Mouse (Mus musculus) cortical plate, adult 2 months (tissue): ENCODE measurements around the gene Cyp8b1. TPM values are rescaled to one million over a fixed set of nuclear protein-coding genes. Genes with fewer than 3 reads are reported as not detected.
A peak's percentile ranks its signal among the peaks of the same experiment; 100 is the strongest.

ENCODE experiments used
- H3K27ac ChIP-seq: fragments of 200-500 bp; 2 replicates; pipeline ENCODE4 v1.5.1; 2012; ENCODE audit warnings: low read length, control low read depth, inconsistent platforms; ENCODE audit not compliant: insufficient read depth
- H3K4me1 ChIP-seq: fragments of 200-500 bp; 2 replicates; pipeline ENCODE4 v1.6.1; 2011; ENCODE audit warnings: low read length; ENCODE audit not compliant: control insufficient read depth, insufficient read depth
- H3K4me3 ChIP-seq: fragments of 200-500 bp; 2 replicates; pipeline ENCODE4 v1.5.1; 2011; ENCODE audit warnings: mild to moderate bottlenecking, low read length, control low read depth; ENCODE audit not compliant: insufficient read depth
- CTCF ChIP-seq: fragments of 200-500 bp; IDR thresholded peaks from 2 replicates; pipeline ENCODE4 v1.5.1; 2011; ENCODE audit warnings: mild to moderate bottlenecking, control low read depth, low read length; ENCODE audit not compliant: insufficient read depth; ENCODE audit errors: extremely low read depth
- POLR2A ChIP-seq: fragments of 200-500 bp; IDR thresholded peaks from 2 replicates; pipeline ENCODE4 v1.6.1; 2011; ENCODE audit warnings: mild to moderate bottlenecking, low read length, control low read depth; ENCODE audit not compliant: insufficient read depth; ENCODE audit errors: extremely low read depth
- polyA plus RNA-seq: library from polyadenylated mRNA; depleted of rRNA; stranded (reverse); fragments of >200 nt; gene quantifications from 2 replicates; pipeline ENCODE4 v1.2.3, GENCODE M21; 2012

The Cyp8b1 gene
- polyA plus RNA-seq, 1 experiment = not detected

DNA sequence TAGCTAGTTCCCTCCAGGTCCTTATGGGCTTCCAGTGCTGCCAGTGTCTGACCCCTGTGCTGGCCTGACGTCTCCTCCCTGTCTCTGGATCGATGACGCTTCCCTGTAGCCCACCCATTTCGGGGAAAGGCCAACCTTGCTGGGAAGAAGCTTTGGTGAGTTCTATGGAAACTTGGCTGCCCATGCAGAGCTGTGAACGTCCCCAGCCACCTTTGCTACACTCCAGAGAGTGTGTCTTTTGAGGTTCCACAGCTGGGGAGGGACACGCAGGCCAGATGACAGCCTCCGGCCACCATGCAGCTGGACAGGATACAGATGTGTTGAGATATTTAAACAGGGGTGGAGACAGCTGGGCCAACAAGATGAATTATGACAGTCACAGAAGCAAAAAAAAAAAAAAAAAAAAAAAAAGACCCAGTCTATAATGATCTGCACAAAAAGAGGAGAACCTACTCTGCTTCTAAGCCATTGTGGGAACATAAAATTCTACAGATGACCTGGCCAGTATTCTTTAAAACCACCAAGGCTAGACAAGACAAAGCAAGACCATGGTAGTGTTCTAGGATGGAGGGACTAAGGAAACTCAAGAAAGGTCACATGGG lies 20.6 kb downstream of the Cyp8b1 start:
- TF ChIP-seq POLR2A = no peak
- no peak for TF ChIP-seq CTCF
- no peak overlapping the region for H3K27ac ChIP-seq
- no peaks in the 10 kb centered on the region for H3K4me1 ChIP-seq
- no peak overlapping the region for H3K4me3 ChIP-seq

DNA sequence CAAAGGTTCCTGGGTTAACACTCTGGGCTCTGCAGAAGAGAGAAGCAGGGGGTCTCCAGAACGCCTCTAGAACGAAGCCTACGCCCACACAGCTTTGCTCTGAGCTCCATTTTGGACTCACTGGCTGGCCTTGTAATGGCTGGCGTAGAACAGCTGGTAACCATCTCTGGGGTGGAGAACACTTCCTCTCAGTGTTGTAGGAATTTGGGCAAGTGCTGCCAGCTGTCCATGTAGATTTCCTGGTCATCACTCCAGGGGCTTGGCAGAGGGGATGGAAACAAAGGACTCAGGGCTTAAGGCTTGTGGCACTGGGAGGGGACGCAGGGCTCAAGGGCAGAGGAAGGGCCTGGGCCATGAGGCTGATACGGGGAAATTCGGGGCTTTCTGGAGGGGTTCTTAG lies 21.7 kb downstream of the Cyp8b1 start:
- H3K27ac ChIP-seq = no peak overlapping the region
- no peak overlapping the region for H3K4me3 ChIP-seq
- peaks cover 2% of the 10 kb centered on the region; the same call in 1 of the 2 replicates for H3K4me1 ChIP-seq
- TF ChIP-seq CTCF (no peak), POLR2A (no peak)

GRCm38 (mm10) chr9:121892057-121892687 lies 23.9 kb downstream of the Cyp8b1 start:
- Histone ChIP-seq H3K27ac (no peak overlapping the region), H3K4me3 (no peak overlapping the region), H3K4me1 (peaks cover 2% of the 10 kb centered on the region; the same call in 1 of the 2 replicates)
- TF ChIP-seq POLR2A (no peak), CTCF (no peak)

GRCm38 (mm10) chr9:121891301-121891700 lies 24.8 kb downstream of the Cyp8b1 start:
- Histone ChIP-seq H3K4me3 (no peak overlapping the region), H3K4me1 (peaks cover 2% of the 10 kb centered on the region; the same call in 1 of the 2 replicates), H3K27ac (no peak overlapping the region)
- TF ChIP-seq POLR2A = no peak
- no peak for TF ChIP-seq CTCF

- TF ChIP-seq POLR2A (no peak), CTCF (no peak)
- Histone ChIP-seq H3K27ac (no peak overlapping the region), H3K4me1 (peaks cover 2% of the 10 kb centered on the region; the same call in 1 of the 2 replicates), H3K4me3 (no peak overlapping the region)
Observed at GRCm38 (mm10) chr9:121890441-121890941, 25.6 kb downstream of the Cyp8b1 start.

DNA sequence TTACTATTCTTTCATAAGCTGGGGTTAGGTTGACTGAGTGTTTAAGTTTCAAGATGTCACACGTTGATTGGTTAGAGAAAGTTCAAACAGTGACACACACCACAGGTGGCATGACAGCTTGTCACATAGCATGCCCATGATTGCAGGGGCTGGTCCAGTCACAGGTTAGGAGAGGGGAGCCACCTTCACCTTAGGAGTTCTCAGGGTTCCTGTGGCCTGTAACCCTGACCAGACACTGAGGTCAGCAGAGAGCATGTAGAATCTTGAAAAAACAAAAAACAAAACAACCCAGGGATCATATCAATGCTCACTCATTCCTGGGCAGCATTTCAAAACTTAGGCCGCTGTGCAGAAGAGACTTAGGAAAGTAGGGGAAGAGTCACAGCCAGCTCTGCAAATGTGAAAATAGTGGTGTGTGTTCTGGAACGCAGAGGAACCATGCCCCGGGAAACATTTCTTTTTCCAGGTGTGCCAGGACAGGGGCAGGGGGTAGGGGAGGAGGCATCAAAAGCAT lies 26.1 kb downstream of the Cyp8b1 start:
- Histone ChIP-seq H3K27ac (no peak overlapping the region), H3K4me3 (no peak overlapping the region), H3K4me1 (peaks cover 2% of the 10 kb centered on the region; the same call in 1 of the 2 replicates)
- TF ChIP-seq CTCF (no peak), POLR2A (no peak)

- Histone ChIP-seq H3K4me3 (no peak overlapping the region), H3K27ac (no peak overlapping the region), H3K4me1 (no peaks in the 10 kb centered on the region)
- no peak for TF ChIP-seq POLR2A
- no peak for TF ChIP-seq CTCF
Observed at GRCm38 (mm10) chr9:121882015-121882457, 34.1 kb downstream of the Cyp8b1 start.

DNA sequence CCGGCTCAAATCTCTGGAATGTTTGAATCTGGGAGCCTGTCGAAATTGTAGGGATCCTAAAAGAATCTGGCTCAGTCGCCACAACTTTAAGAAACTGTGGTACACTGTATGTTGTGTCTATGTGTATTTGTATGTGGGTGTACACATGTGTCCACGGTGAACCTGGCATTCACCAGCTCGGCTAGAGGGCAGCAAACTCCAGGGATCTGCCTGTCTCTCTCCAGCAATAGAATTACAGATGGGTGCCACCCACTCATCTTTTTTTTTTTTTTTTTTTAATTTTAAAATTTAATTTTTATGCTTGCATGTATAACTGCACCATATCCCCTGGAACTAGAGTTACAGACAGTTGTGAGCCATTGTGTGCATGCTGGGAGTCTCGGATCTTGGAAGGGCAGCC lies 34.8 kb downstream of the Cyp8b1 start:
- peaks cover 1% of the 10 kb centered on the region; the same call in 1 of the 2 replicates for H3K4me1 ChIP-seq
- H3K4me3 ChIP-seq = no peak overlapping the region
- peak; percentile 43; the same call in 1 of the 2 replicates for TF ChIP-seq CTCF
- no peak for TF ChIP-seq POLR2A
- H3K27ac ChIP-seq = no peak overlapping the region

DNA sequence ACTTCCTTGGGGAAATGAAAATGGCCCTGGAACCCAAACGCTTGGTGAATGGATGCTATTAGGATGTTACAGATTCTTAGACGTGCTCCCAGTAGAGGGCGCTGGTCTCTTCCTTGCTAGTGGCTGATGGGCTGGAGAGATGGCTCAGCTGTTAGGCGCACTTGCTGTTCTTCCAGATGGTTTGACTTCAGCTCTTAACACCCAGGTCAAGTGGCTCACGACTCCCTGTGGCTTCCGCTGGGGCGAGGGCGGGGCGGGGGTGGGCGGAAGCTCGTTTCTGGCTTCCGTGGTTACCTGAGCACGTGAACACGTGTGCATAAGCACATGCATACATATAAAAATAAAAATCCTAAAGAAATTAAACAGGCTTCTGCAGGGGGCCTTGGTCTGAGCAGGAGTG lies 35.3 kb downstream of the Cyp8b1 start:
- TF ChIP-seq POLR2A (no peak), CTCF (peak; percentile 67)
- Histone ChIP-seq H3K4me3 (no peak overlapping the region), H3K4me1 (peaks cover 1% of the 10 kb centered on the region; the same call in 1 of the 2 replicates), H3K27ac (no peak overlapping the region)
